Mouse (Mus musculus) hindbrain, embryonic 12.5 days (tissue): ENCODE measurements at regions not wholly inside any gene's neighbourhood (a gene's known extent, or its start where the extent isn't known, plus 50 kb on each side); places are given as distances from the start of the nearest gene placed in this dataset.

ENCODE experiments used
- ATAC-seq: fragments of 200-750 bp; cut with Nextera tagmentation; 2 replicates; pipeline ENCODE4 v1.8.0; 2017; ENCODE audit warnings: moderate TSS enrichment; ENCODE audit not compliant: low FRiP score
- H3K27ac ChIP-seq: fragments of 300-500 bp; sonication (generic); 2 replicates; pipeline ENCODE4 v1.5.1; 2016; ENCODE audit warnings: mild to moderate bottlenecking
- H3K27me3 ChIP-seq: fragments of 300-500 bp; sonication (generic); 2 replicates; pipeline ENCODE4 v1.6.1; 2016; ENCODE audit warnings: mild to moderate bottlenecking
- H3K36me3 ChIP-seq: fragments of 300-500 bp; sonication (generic); 2 replicates; pipeline ENCODE4 v1.6.1; 2016; ENCODE audit warnings: mild to moderate bottlenecking
- H3K4me1 ChIP-seq: fragments of 300-500 bp; sonication (generic); 2 replicates; pipeline ENCODE4 v1.6.1; 2016
- H3K4me2 ChIP-seq: fragments of 300-500 bp; sonication (generic); replicated peaks from 2 replicates; pipeline ENCODE4 v1.6.1; 2016; ENCODE audit warnings: mild to moderate bottlenecking
- H3K4me3 ChIP-seq: fragments of 300-500 bp; sonication (generic); 2 replicates; pipeline ENCODE4 v1.5.1; 2016; ENCODE audit warnings: mild to moderate bottlenecking
- H3K9ac ChIP-seq: fragments of 300-500 bp; sonication (generic); 2 replicates; pipeline ENCODE4 v1.6.1; 2016; ENCODE audit warnings: mild to moderate bottlenecking, moderate library complexity
- H3K9me3 ChIP-seq: fragments of 300-500 bp; sonication (generic); replicated peaks from 2 replicates; pipeline ENCODE4 v1.6.1; 2016; ENCODE audit warnings: mild to moderate bottlenecking
- WGBS: fragments of 180-500 bp; shearing (Covaris S2); methylation state at CpG from one replicate; pipeline ENCODE4 v1.1.7; 2016; 5-methylcytosine and 5-hydroxymethylcytosine counted together

DNA sequence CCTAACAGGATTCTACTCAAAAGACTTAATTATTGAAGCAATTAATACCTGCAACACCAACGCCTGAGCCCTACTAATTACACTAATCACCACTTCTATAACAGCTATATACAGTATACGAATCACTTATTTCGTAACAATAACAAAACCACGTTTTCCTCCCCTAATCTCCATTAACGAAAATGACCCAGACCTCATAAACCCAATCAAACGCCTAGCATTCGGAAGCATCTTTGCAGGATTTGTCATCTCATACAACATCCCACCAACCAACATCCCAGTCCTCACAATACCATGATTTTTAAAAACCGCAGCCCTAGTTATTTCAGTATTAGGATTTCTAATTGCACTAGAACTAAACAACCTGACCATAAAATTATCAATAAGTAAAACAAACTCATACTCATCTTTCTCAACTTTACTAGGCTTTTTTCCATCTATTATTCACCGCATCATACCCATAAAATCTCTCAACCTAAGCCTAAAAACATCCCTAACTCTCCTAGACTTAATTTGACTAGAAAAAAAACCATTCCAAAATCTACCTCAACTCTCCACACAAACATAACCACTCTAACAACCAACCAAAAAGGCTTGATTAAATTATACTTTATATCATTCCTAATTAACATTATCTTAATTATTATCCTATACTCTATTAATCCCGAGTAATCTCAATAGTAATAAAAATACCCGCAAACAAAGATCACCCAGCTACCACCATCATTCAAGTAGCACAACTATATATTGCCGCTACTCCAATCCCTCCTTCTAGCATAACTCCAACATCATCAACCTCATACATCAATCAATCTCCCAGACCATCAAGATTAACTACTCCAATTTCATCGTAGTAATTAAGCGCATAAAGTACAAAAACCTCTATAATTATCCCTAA is 830.9 kb upstream of the Tyrp1 start:
- H3K36me3 ChIP-seq = no peaks in the 10 kb centered on the region
- H3K27me3 ChIP-seq = no peaks in the 10 kb centered on the region
- H3K4me3 ChIP-seq = no peak overlapping the region
- no peak overlapping the region for H3K9ac ChIP-seq
- H3K9me3 ChIP-seq = no peaks in the 10 kb centered on the region
- H3K4me1 ChIP-seq = no peaks in the 10 kb centered on the region
- WGBS = 93% methylated on average over 14 of the region's 14 CpGs
- H3K27ac ChIP-seq = no peak overlapping the region
- ATAC-seq = peak; percentile 100
- H3K4me2 ChIP-seq = no peak overlapping the region

DNA sequence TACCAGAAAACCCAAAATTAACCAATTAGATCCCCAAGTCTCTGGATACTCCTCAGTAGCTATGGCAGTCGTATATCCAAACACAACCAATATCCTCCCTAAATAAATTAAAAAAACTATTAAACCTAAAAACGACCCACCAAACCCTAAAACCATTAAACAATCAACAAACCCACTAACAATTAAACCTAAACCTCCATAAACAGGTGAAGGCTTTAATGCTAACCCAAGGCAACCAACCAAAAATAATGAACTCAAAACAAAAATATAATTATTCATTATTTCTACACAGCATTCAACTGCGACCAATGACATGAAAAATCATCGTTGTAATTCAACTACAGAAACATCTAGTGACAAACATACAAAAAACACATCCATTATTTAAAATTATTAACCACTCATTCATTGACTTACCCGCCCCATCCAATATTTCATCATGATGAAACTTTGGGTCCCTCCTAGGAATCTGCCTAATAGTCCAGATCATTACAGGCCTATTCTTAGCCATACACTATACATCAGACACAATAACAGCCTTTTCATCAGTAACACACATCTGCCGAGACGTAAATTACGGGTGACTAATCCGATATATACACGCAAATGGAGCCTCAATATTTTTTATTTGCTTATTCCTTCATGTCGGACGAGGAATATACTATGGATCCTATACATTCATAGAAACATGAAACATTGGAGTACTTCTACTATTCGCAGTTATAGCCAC is 830.1 kb upstream of the Tyrp1 start:
- Histone ChIP-seq H3K9ac (no peak overlapping the region), H3K36me3 (no peaks in the 10 kb centered on the region), H3K4me3 (no peak overlapping the region), H3K27me3 (no peaks in the 10 kb centered on the region), H3K27ac (no peak overlapping the region), H3K9me3 (no peaks in the 10 kb centered on the region), H3K4me1 (no peaks in the 10 kb centered on the region), H3K4me2 (no peak overlapping the region)
- WGBS = 83% methylated on average over 13 of the region's 13 CpGs
- peak; percentile 90 for ATAC-seq

GRCm38 (mm10) chr4:80004366-80004700 is 829.6 kb upstream of the Tyrp1 start:
- no peak for ATAC-seq
- Histone ChIP-seq H3K4me2 (no peak overlapping the region), H3K36me3 (no peaks in the 10 kb centered on the region), H3K9ac (no peak overlapping the region), H3K27ac (no peak overlapping the region), H3K27me3 (no peaks in the 10 kb centered on the region), H3K4me3 (no peak overlapping the region), H3K9me3 (no peaks in the 10 kb centered on the region), H3K4me1 (no peaks in the 10 kb centered on the region)
- 79% methylated on average over 4 of the region's 4 CpGs for WGBS

DNA sequence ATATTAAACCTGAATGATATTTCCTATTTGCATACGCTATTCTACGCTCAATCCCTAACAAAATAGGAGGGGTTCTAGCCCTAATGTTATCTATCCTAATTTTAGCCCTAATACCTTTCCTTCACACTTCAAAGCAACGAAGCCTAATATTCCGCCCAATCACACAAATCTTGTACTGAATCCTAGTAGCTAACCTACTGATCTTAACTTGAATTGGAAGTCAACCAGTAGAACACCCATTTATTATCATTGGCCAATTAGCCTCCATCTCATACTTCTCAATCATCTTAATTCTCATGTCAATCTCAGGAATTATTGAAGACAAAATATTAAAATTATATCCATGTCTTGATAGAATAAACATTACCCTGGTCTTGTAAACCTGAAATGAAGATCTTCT is 829.1 kb upstream of the Tyrp1 start:
- Histone ChIP-seq H3K9me3 (no peaks in the 10 kb centered on the region), H3K4me3 (no peak overlapping the region)
- 94% methylated on average over 4 of the region's 4 CpGs for WGBS

DNA sequence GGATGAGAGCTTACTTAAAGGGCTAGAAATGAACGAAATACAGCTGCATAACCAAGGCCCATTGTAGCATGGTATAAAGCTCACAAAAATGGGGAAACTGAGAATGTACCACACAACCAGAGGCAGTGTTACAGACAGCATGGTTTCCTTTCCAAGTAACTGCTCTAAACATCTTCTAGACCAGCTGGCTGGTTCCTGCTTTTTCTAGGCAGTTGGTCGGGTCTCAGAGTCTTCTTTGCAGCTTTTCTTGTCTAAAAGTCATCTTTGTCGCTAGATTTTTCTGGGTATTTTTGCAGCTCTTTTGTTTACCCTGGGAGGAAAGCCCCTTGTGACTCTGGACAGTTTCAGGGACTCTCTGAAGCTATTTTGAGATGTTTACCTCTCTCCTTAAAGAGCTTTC is 806.0 kb upstream of the Tyrp1 start:
- H3K36me3 ChIP-seq = no peaks in the 10 kb centered on the region
- H3K4me3 ChIP-seq = no peak overlapping the region
- ATAC-seq = no peak
- no peak overlapping the region for H3K4me2 ChIP-seq
- H3K9me3 ChIP-seq = no peaks in the 10 kb centered on the region
- no peak overlapping the region for H3K9ac ChIP-seq
- WGBS = 73% methylated on average over 3 of the region's 3 CpGs
- H3K27me3 ChIP-seq = no peaks in the 10 kb centered on the region
- H3K4me1 ChIP-seq = no peaks in the 10 kb centered on the region
- H3K27ac ChIP-seq = no peak overlapping the region

More for the DNA sequence above, 829.1 kb upstream of the Tyrp1 start:
- H3K9ac ChIP-seq = no peak overlapping the region
- ATAC-seq = no peak
- no peaks in the 10 kb centered on the region for H3K4me1 ChIP-seq
- no peak overlapping the region for H3K27ac ChIP-seq
- H3K4me2 ChIP-seq = no peak overlapping the region
- H3K36me3 ChIP-seq = no peaks in the 10 kb centered on the region
- H3K27me3 ChIP-seq = no peaks in the 10 kb centered on the region

DNA sequence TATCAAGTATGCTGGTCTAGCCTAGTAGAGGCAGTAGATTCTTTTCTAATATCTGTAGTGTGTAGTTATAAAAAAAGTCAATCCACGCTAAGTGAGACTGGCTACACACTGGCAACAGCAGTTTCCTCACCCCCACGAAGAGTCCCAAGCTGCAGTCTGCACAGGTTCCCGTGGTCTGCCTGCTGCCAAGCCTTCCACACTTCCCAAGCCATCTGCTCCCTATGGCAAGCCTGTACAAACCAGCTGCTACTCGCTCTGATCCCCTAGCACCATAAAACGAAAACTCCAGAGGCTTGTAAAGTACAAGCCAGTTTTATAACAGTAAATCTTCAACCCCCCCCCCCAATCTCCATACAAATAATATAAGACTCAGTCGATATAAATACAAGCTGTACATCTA is 786.0 kb upstream of the Tyrp1 start:
- Histone ChIP-seq H3K9me3 (no peaks in the 10 kb centered on the region), H3K36me3 (no peaks in the 10 kb centered on the region), H3K4me2 (no peak overlapping the region), H3K27me3 (no peaks in the 10 kb centered on the region), H3K9ac (no peak overlapping the region), H3K4me1 (no peaks in the 10 kb centered on the region), H3K27ac (no peak overlapping the region), H3K4me3 (no peak overlapping the region)
- 88% methylated on average over 6 of the region's 6 CpGs for WGBS
- no peak for ATAC-seq
